Mouse (Mus musculus): ENCODE measurements around the gene Nlrp14. TPM values are rescaled to one million over a fixed set of nuclear protein-coding genes. Genes with fewer than 3 reads are reported as not detected.
"Not testable (repeated sequence)": the region's sequence is repeated elsewhere in the genome, so short reads cannot be mapped to it uniquely, and the experiment has no call there.

Nlrp14 gene
- polyA plus RNA-seq (2014; fragmentation: Nextera tagmentation; extraction: Ambion mirVana), result not detected in 2 replicates

DNA sequence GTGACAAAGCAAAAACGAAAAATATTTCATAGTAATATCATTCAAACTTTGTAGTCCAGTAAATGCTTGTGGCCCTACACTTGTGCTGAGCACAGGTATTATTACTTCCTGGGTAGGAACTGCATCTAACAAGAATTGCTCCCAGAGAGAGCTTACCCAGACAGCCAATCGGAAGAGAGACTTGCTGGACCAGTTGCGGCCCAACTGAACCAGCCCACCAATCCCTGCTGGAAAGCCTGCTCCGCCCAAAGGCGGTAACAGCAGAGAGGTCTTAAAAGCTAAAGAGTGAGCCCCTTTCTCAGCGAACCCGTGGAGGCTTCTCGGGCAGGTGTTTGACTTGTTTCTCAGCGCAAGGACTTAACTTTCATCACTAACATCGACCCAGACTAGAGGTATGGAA lies at the start of gene Nlrp14:
Gene Nlrp14, plus strand, starts transcription at position 301 of the 400 bp plus-strand sequence.
- H3K27ac ChIP-seq (ENCODE audit: low read depth, low read length), result no peak within 1 kb of the TSS
- DNase-seq (ENCODE audit: low spot score) (no peak), ATAC-seq (replicated peaks; ENCODE audit: low FRiP score) (no peak)
- no peaks in the 10 kb centered on the region for H3K36me3 ChIP-seq (ENCODE audit: control insufficient read depth, insufficient read depth, low read length)
- no peaks in the 10 kb centered on the region; the same call in 1 of the 2 replicates for H3K9me3 ChIP-seq (ENCODE audit: control insufficient read depth, low read length)
- 75% methylated on average over 10 of the region's 10 CpGs for WGBS
- no peaks in the 10 kb centered on the region for H3K27me3 ChIP-seq (replicated peaks; ENCODE audit: control insufficient read depth, insufficient read depth, low read length)
- no peak within 1 kb of the TSS for H3K4me3 ChIP-seq (ENCODE audit: low read depth, low read length)
- no peak within 1 kb of the TSS for H3K4me2 ChIP-seq
- no peaks in the 10 kb centered on the region for H3K4me1 ChIP-seq (replicated peaks; ENCODE audit: control insufficient read depth, insufficient read depth, low read length)
- no peak within 1 kb of the TSS for H3K9ac ChIP-seq (ENCODE audit: low read depth, low read length)

DNA sequence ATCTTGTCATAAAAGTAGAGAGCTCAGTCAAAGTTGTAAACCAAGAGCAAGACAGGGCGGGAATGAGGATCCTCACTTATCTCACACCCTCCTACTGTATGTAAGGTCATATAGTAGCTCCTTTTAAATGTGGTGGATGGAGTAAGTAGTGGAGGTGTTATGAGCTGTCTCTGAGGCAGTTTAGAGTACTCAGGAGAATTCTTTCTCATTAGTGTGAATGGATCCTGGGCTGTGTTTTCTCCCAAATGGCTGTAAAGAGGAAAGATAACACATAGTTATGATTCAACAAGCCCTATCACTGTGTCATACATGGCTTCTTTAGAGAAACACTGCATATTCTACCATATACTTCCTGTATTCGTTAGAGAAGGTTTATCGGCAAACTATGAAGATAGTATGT lies 35.8 kb upstream of the Nlrp14 start, which contains the start of gene Olfr715:
Gene Olfr715, minus strand, starts transcription at position 101 of the 400 bp plus-strand sequence.
- 71% methylated on average over 2 of the region's 3 CpGs for WGBS
- H3K9ac ChIP-seq (ENCODE audit: low read depth, low read length); H3K9me3 ChIP-seq (ENCODE audit: control insufficient read depth, low read length); H3K36me3 ChIP-seq (ENCODE audit: control insufficient read depth, insufficient read depth, low read length); H3K27ac ChIP-seq (ENCODE audit: low read depth, low read length); H3K4me3 ChIP-seq (ENCODE audit: low read depth, low read length); H3K27me3 ChIP-seq (replicated peaks; ENCODE audit: control insufficient read depth, insufficient read depth, low read length); H3K4me2 ChIP-seq; H3K4me1 ChIP-seq (replicated peaks; ENCODE audit: control insufficient read depth, insufficient read depth, low read length); DNase-seq (ENCODE audit: low spot score); ATAC-seq (replicated peaks; ENCODE audit: low FRiP score): not testable (repeated sequence)

DNA sequence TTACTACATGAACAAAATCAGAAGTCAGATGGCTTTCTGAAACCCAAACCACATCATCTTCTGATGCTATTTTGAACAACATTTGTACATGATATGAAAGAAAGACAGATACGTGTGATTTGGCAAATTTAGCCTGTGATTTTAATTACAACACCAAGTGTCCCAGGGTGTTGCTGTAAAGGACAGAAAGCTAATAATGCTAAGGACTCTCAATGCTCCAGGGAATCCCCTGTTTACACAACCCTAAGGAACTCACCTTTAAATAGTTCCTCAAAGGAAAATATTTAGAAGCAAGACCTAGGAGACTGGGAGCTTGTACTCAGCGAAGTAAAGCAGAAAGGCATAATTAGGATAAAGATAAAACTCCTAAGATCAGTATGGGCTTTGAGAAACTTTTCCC lies 28.8 kb upstream of the Nlrp14 start, which contains the start of gene Olfr716:
Gene Olfr716, plus strand, starts transcription at position 301 of the 400 bp plus-strand sequence.
- H3K27me3 ChIP-seq (replicated peaks; ENCODE audit: control insufficient read depth, insufficient read depth, low read length); ATAC-seq (replicated peaks; ENCODE audit: low FRiP score); H3K27ac ChIP-seq (ENCODE audit: low read depth, low read length); DNase-seq (ENCODE audit: low spot score); H3K4me3 ChIP-seq (ENCODE audit: low read depth, low read length); H3K4me2 ChIP-seq; H3K4me1 ChIP-seq (replicated peaks; ENCODE audit: control insufficient read depth, insufficient read depth, low read length); H3K9ac ChIP-seq (ENCODE audit: low read depth, low read length); H3K9me3 ChIP-seq (ENCODE audit: control insufficient read depth, low read length); H3K36me3 ChIP-seq (ENCODE audit: control insufficient read depth, insufficient read depth, low read length): not testable (repeated sequence)
- WGBS, result 67% methylated on average over 2 of the region's 2 CpGs

DNA sequence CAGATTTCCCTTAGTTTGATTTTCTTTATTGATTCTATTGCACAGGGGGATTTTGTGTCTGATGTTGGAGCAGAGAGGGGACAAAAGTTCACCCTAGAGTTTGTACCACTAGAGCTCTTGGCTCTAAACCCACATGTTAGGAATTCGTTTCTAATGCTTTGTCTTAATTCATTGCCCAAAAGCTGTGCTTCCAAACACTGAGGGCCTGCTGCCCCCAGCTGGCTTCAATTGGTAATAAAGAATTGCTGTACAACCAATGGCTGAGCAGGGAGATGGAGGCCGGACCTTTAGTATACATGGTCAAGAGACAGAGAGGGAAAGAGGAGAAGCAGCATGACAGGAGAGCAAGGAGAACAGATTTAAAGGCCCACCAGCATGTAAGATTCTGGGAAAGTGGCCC lies 13.6 kb downstream of the Nlrp14 start:
- H3K9me3 ChIP-seq (ENCODE audit: control insufficient read depth, low read length), result no peaks in the 10 kb centered on the region
- H3K36me3 ChIP-seq (ENCODE audit: control insufficient read depth, insufficient read depth, low read length), result no peaks in the 10 kb centered on the region
- no peak overlapping the region for H3K27ac ChIP-seq (ENCODE audit: low read depth, low read length)
- no peak overlapping the region for H3K4me2 ChIP-seq
- no peak for ATAC-seq (replicated peaks; ENCODE audit: low FRiP score)
- no peaks in the 10 kb centered on the region for H3K27me3 ChIP-seq (replicated peaks; ENCODE audit: control insufficient read depth, insufficient read depth, low read length)
- DNase-seq (ENCODE audit: low spot score), result no peak
- 39% methylated on average over 2 of the region's 2 CpGs for WGBS
- H3K4me1 ChIP-seq (replicated peaks; ENCODE audit: control insufficient read depth, insufficient read depth, low read length), result no peaks in the 10 kb centered on the region
- H3K9ac ChIP-seq (ENCODE audit: low read depth, low read length), result no peak overlapping the region
- H3K4me3 ChIP-seq (ENCODE audit: low read depth, low read length), result no peak overlapping the region

DNA sequence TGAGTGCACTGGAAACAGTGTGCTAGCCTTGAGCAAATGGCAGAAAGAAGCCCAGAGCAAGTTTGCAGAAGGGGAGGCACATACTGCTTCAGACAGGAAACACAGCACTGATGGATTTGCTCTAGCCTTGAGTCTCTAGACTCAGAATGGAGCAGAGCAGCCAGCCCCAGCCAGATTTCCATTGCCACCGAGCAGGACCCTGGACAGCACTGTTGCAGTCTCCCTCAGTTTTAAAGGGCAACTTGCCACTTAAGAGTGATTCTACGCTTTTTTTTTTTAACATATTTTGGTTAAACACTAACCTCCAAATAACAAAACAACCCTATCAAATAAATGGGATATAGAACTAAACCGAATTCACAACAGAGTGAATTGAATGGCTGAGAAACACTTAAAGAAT lies 35.0 kb downstream of the Nlrp14 start:
- Histone ChIP-seq H3K9me3 (ENCODE audit: control insufficient read depth, low read length) (no peaks in the 10 kb centered on the region; the same call in 1 of the 2 replicates), H3K4me3 (ENCODE audit: low read depth, low read length) (no peak overlapping the region), H3K4me1 (replicated peaks; ENCODE audit: control insufficient read depth, insufficient read depth, low read length) (no peaks in the 10 kb centered on the region), H3K27me3 (replicated peaks; ENCODE audit: control insufficient read depth, insufficient read depth, low read length) (no peaks in the 10 kb centered on the region), H3K9ac (ENCODE audit: low read depth, low read length) (no peak overlapping the region), H3K4me2 (no peak overlapping the region), H3K36me3 (ENCODE audit: control insufficient read depth, insufficient read depth, low read length) (no peaks in the 10 kb centered on the region), H3K27ac (ENCODE audit: low read depth, low read length) (no peak overlapping the region)
- no peak for DNase-seq (ENCODE audit: low spot score)
- ATAC-seq (replicated peaks; ENCODE audit: low FRiP score), result no peak
- WGBS, result 27% methylated on average over 3 of the region's 3 CpGs

DNA sequence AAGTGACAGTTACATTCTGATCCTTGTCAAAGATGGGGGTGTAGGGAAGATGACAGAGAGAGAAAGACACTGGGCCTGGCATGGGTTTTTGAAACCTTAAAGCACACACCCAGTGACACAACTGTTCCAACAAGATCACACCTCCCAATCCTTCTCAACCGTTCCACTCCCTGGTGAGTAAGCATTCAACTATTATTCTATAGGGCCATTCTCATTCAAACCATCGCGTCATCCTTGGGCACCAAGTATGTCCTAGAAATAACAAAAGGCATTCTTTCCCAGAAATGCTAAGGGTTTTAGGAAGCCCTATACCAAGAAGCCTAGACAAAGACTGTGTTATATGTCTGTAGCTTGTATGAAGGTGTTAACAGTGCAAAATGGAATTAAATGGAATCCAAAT lies 41.1 kb downstream of the Nlrp14 start:
- WGBS, result 85% methylated on average over 3 of the region's 3 CpGs
- Histone ChIP-seq H3K36me3 (ENCODE audit: control insufficient read depth, insufficient read depth, low read length) (no peaks in the 10 kb centered on the region), H3K27me3 (replicated peaks; ENCODE audit: control insufficient read depth, insufficient read depth, low read length) (peaks cover 29% of the 10 kb centered on the region), H3K9me3 (ENCODE audit: control insufficient read depth, low read length) (peaks cover 13% of the 10 kb centered on the region), H3K27ac (ENCODE audit: low read depth, low read length) (no peak overlapping the region), H3K4me2 (no peak overlapping the region), H3K4me1 (replicated peaks; ENCODE audit: control insufficient read depth, insufficient read depth, low read length) (no peaks in the 10 kb centered on the region), H3K9ac (ENCODE audit: low read depth, low read length) (no peak overlapping the region), H3K4me3 (ENCODE audit: low read depth, low read length) (no peak overlapping the region)
- no peak for ATAC-seq (replicated peaks; ENCODE audit: low FRiP score)
- DNase-seq (ENCODE audit: low spot score), result no peak

DNA sequence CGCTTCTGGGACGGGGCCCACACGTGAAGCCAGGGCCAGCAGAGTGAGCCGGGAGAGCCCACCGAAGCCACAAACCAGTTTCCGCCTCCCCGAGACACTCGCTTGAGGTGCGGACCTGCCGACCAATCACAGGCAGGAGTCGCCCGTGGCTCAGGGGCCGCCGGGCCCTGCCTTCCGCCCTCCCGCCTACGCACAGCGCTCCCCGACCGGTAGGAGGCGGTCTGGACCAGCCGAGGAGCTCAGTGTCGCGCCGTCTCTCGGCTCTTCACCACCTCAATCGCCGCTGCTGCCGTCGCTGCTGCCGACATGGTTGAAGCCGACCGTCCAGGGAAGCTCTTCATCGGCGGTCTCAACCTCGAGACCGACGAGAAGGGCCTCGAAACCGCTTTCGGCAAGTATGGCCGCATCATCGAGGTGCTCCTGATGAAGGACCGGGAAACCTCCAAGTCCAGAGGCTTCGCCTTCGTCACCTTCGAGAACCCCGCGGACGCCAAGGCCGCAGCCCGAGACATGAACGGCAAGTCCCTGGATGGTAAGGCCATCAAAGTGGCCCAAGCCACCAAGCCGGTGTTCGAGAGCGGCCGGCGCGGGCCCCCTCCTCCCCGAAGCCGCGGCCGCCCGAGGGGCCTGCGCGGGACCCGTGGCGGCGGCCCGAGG lies 42.5 kb downstream of the Nlrp14 start, which contains the start of gene Rbmxl2:
Gene Rbmxl2, plus strand, starts transcription at position 242 of the 657 bp plus-strand sequence.
- no peak within 1 kb of the TSS for H3K9ac ChIP-seq (ENCODE audit: low read depth, low read length)
- ATAC-seq (replicated peaks; ENCODE audit: low FRiP score), result no peak
- peaks cover 32% of the 10 kb centered on the region for H3K27me3 ChIP-seq (replicated peaks; ENCODE audit: control insufficient read depth, insufficient read depth, low read length)
- H3K4me1 ChIP-seq (replicated peaks; ENCODE audit: control insufficient read depth, insufficient read depth, low read length), result no peaks in the 10 kb centered on the region
- H3K36me3 ChIP-seq (ENCODE audit: control insufficient read depth, insufficient read depth, low read length), result no peaks in the 10 kb centered on the region
- no peak within 1 kb of the TSS for H3K27ac ChIP-seq (ENCODE audit: low read depth, low read length)
- H3K9me3 ChIP-seq (ENCODE audit: control insufficient read depth, low read length), result peaks cover 13% of the 10 kb centered on the region
- H3K4me2 ChIP-seq, result no peak within 1 kb of the TSS
- 29% methylated on average over 70 of the region's 70 CpGs for WGBS
- DNase-seq (ENCODE audit: low spot score), result no peak
- peak within 1 kb of the TSS; percentile 21; the same call in 1 of the 2 replicates for H3K4me3 ChIP-seq (ENCODE audit: low read depth, low read length)

DNA sequence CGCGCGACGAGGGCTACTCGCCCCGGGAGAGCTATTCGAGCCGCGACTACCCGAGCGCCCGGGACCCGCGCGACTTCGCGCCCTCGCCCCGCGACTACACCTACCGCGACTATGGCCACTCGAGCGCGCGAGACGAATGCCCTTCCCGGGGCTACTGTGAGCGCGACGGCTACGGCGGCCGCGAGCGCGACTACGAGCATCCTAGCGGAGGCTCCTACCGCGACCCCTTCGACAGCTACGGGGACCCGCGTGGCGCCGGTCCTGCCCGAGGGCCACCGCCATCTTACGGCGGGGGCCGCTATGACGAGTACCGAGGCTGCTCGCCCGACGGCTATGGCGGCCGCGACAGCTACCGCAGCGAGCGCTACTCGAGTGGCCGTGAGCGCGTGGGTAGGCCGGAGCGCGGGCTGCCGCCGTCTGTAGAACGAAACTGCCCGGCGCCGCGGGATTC lies 43.4 kb downstream of the Nlrp14 start:
- H3K27me3 ChIP-seq (replicated peaks; ENCODE audit: control insufficient read depth, insufficient read depth, low read length), result peaks cover 32% of the 10 kb centered on the region

DNA sequence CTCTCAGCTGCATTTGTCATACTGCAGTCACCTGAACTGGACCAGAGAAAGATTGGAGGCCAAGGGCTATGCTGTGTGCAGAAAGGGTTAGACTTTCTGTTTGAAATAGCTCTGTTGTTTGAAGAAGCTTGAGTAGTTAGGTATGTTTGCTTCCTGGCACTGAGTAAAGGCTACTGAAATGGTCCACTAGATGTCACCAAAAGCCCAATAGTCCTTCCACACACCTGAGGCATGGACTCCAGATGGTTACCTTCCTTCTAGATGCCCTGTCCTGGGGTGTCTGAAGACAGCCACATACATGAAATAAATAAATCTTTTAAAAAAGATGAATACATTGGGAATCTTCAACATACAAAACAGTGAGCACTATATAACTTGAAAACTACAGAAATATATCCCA lies 48.9 kb downstream of the Nlrp14 start:
- Histone ChIP-seq H3K4me1 (replicated peaks; ENCODE audit: control insufficient read depth, insufficient read depth, low read length) (no peaks in the 10 kb centered on the region), H3K4me3 (ENCODE audit: low read depth, low read length) (no peak overlapping the region), H3K27me3 (replicated peaks; ENCODE audit: control insufficient read depth, insufficient read depth, low read length) (peaks cover 8% of the 10 kb centered on the region), H3K4me2 (no peak overlapping the region), H3K27ac (ENCODE audit: low read depth, low read length) (no peak overlapping the region), H3K9ac (ENCODE audit: low read depth, low read length) (no peak overlapping the region), H3K36me3 (ENCODE audit: control insufficient read depth, insufficient read depth, low read length) (no peaks in the 10 kb centered on the region), H3K9me3 (ENCODE audit: control insufficient read depth, low read length) (no peaks in the 10 kb centered on the region)
- DNase-seq (ENCODE audit: low spot score), result no peak
- no peak for ATAC-seq (replicated peaks; ENCODE audit: low FRiP score)

More for the DNA sequence above, 43.4 kb downstream of the Nlrp14 start:
- no peaks in the 10 kb centered on the region for H3K4me1 ChIP-seq (replicated peaks; ENCODE audit: control insufficient read depth, insufficient read depth, low read length)
- no peak overlapping the region for H3K9ac ChIP-seq (ENCODE audit: low read depth, low read length)
- no peaks in the 10 kb centered on the region for H3K36me3 ChIP-seq (ENCODE audit: control insufficient read depth, insufficient read depth, low read length)
- peaks cover 13% of the 10 kb centered on the region for H3K9me3 ChIP-seq (ENCODE audit: control insufficient read depth, low read length)
- no peak overlapping the region for H3K27ac ChIP-seq (ENCODE audit: low read depth, low read length)
- WGBS, result 21% methylated on average over 75 of the region's 77 CpGs
- ATAC-seq (replicated peaks; ENCODE audit: low FRiP score) (no peak), DNase-seq (ENCODE audit: low spot score) (no peak)
- no peak overlapping the region for H3K4me2 ChIP-seq
- H3K4me3 ChIP-seq (ENCODE audit: low read depth, low read length), result peak overlapping the region; percentile 21; the same call in 1 of the 2 replicates
